Comparison of ENCODE assay signal across 19 mouse cellular contexts in genomic region chr16:35914301-35914700, GRCm38 (mm10). TPM values are rescaled to one million over a fixed set of nuclear protein-coding genes. Genes with fewer than 3 reads are reported as not detected.
DNase-seq lines count a peak whose midpoint lies in the region; ATAC-seq lines count a peak whose summit lies in the region.
"Had no signal": no experiment of that assay in that cellular context is flagged by ENCODE, and none has a peak within 500 bp of the region (broad histone marks: within the 10 kb centered on the region; RNA-seq: fewer than 3 reads in every experiment).

No protein-coding gene starts in this region.

- DNase-seq in kidney, adult 8-10 months: peak; percentile 31 to 44
- no peak for DNase-seq in forebrain, embryonic 14.5 days (ENCODE audit: low spot score)
- DNase-seq in left cerebral cortex, postnatal 25 days (ENCODE audit: low spot score in 2 of 2): no peak
- DNase-seq: adrenal gland, adult 8-10 months; adrenal gland, postnatal 36 days; cerebellum, adult 2 months; cerebellum, postnatal 10 days; embryo, embryonic 11 days; heart, adult 2 months had no signal

- H3K4me3 ChIP-seq in kidney, embryonic 14.5 days (ENCODE audit: low read length): no peak overlapping the region
- no peak overlapping the region for H3K4me3 ChIP-seq in intestine, embryonic 16.5 days (ENCODE audit: low read length)
- H3K4me3 ChIP-seq in stomach, embryonic 14.5 days (ENCODE audit: low read depth, low read length): no peak overlapping the region
- H3K4me3 ChIP-seq in forebrain, embryonic 14.5 days (ENCODE audit: low read depth, low read length): no peak overlapping the region
- H3K4me3 ChIP-seq: embryonic facial prominence, embryonic 15.5 days; erythroblast, embryonic 14.5 days; forebrain, embryonic 10.5 days; forebrain, embryonic 15.5 days; heart, adult 2 months; heart, embryonic 15.5 days; hindbrain, embryonic 15.5 days had no signal

- no peak overlapping the region for H3K27ac ChIP-seq in kidney, embryonic 14.5 days (ENCODE audit: low read depth, low read length)
- H3K27ac ChIP-seq in intestine, embryonic 16.5 days (ENCODE audit: low read length): 0 out of 2 replicates have a peak overlapping the region, but pooled peaks have one; percentile 43
- no peak overlapping the region for H3K27ac ChIP-seq in stomach, embryonic 14.5 days (ENCODE audit: low read length)
- H3K27ac ChIP-seq in forebrain, embryonic 14.5 days (ENCODE audit: low read depth, low read length): no peak overlapping the region
- H3K27ac ChIP-seq: embryonic facial prominence, embryonic 15.5 days; forebrain, embryonic 10.5 days; forebrain, embryonic 15.5 days; heart, adult 2 months; hindbrain, embryonic 15.5 days had no signal

- 70% methylated on average over 5 of the region's 5 CpGs for WGBS in kidney, embryonic 14.5 days
- 54% methylated on average over 5 of the region's 5 CpGs for WGBS in intestine, embryonic 16.5 days
- 61% methylated on average over 5 of the region's 5 CpGs for WGBS in stomach, embryonic 14.5 days
- 70% methylated on average over 5 of the region's 5 CpGs for WGBS in forebrain, embryonic 14.5 days

- intact Hi-C loops in left cerebral cortex, postnatal 25 days (cut with DNase I): loop anchor here (5.0 kb wide), 1 partner anchor 37 kb away; no protein-coding TSS in a partner anchor

- H3K9me3 ChIP-seq in kidney, embryonic 14.5 days (ENCODE audit: control insufficient read depth, low read length): peaks cover 4% of the 10 kb centered on the region; the same call in 1 of the 2 replicates
- no peaks in the 10 kb centered on the region for H3K9me3 ChIP-seq in intestine, embryonic 16.5 days (ENCODE audit: control insufficient read depth, low read length)
- H3K9me3 ChIP-seq in stomach, embryonic 14.5 days (ENCODE audit: control insufficient read depth, low read depth, low read length): no peaks in the 10 kb centered on the region
- no peaks in the 10 kb centered on the region for H3K9me3 ChIP-seq in forebrain, embryonic 14.5 days (replicated peaks; ENCODE audit: control insufficient read depth, low read length)
- H3K9me3 ChIP-seq: embryonic facial prominence, embryonic 15.5 days; forebrain, embryonic 15.5 days; heart, embryonic 15.5 days; hindbrain, embryonic 15.5 days had no signal

- no peaks in the 10 kb centered on the region for H3K4me1 ChIP-seq in kidney, embryonic 14.5 days (ENCODE audit: control insufficient read depth, insufficient read depth, low read length)
- no peaks in the 10 kb centered on the region for H3K4me1 ChIP-seq in intestine, embryonic 16.5 days (ENCODE audit: control insufficient read depth, insufficient read depth, low read length)
- no peaks in the 10 kb centered on the region for H3K4me1 ChIP-seq in stomach, embryonic 14.5 days (ENCODE audit: control insufficient read depth, insufficient read depth, low read length)
- H3K4me1 ChIP-seq in forebrain, embryonic 14.5 days (ENCODE audit: control insufficient read depth, insufficient read depth, low read length): no peaks in the 10 kb centered on the region
- H3K4me1 ChIP-seq: embryonic facial prominence, embryonic 15.5 days; forebrain, embryonic 10.5 days; forebrain, embryonic 15.5 days; hindbrain, embryonic 15.5 days had no signal

- no peaks in the 10 kb centered on the region for H3K36me3 ChIP-seq in kidney, embryonic 14.5 days (ENCODE audit: control insufficient read depth, insufficient read depth, low read length)
- H3K36me3 ChIP-seq in intestine, embryonic 16.5 days (ENCODE audit: control insufficient read depth, insufficient read depth, low read length): no peaks in the 10 kb centered on the region
- no peaks in the 10 kb centered on the region for H3K36me3 ChIP-seq in stomach, embryonic 14.5 days (ENCODE audit: control insufficient read depth, insufficient read depth, low read length)
- H3K36me3 ChIP-seq in forebrain, embryonic 14.5 days (ENCODE audit: control insufficient read depth, insufficient read depth, low read length): no peaks in the 10 kb centered on the region
- H3K36me3 ChIP-seq: embryonic facial prominence, embryonic 15.5 days; forebrain, embryonic 10.5 days; forebrain, embryonic 15.5 days; heart, embryonic 15.5 days; hindbrain, embryonic 15.5 days had no signal

- no peak overlapping the region for H3K9ac ChIP-seq in kidney, embryonic 14.5 days (ENCODE audit: low read depth, low read length)
- no peak overlapping the region for H3K9ac ChIP-seq in intestine, embryonic 16.5 days (ENCODE audit: low read depth, low read length)
- no peak overlapping the region for H3K9ac ChIP-seq in stomach, embryonic 14.5 days (replicated peaks; ENCODE audit: low read depth, low read length)
- no peak overlapping the region for H3K9ac ChIP-seq in forebrain, embryonic 14.5 days (ENCODE audit: low read length)
- H3K9ac ChIP-seq: embryonic facial prominence, embryonic 15.5 days; forebrain, embryonic 15.5 days; heart, embryonic 15.5 days; hindbrain, embryonic 15.5 days had no signal

- H3K4me2 ChIP-seq in kidney, embryonic 14.5 days (replicated peaks; ENCODE audit: low read depth, low read length): no peak overlapping the region
- no peak overlapping the region for H3K4me2 ChIP-seq in intestine, embryonic 16.5 days (ENCODE audit: low read depth, low read length)
- no peak overlapping the region for H3K4me2 ChIP-seq in stomach, embryonic 14.5 days (replicated peaks; ENCODE audit: low read depth, low read length)
- no peak overlapping the region for H3K4me2 ChIP-seq in forebrain, embryonic 14.5 days (ENCODE audit: low read length)
- H3K4me2 ChIP-seq: embryonic facial prominence, embryonic 15.5 days; forebrain, embryonic 15.5 days; heart, embryonic 11.5 days; heart, embryonic 15.5 days; hindbrain, embryonic 15.5 days had no signal

- ATAC-seq in kidney, embryonic 14.5 days (ENCODE audit: low FRiP score, low TSS enrichment): no peak
- ATAC-seq in intestine, embryonic 16.5 days: peak; percentile 67
- ATAC-seq in stomach, embryonic 14.5 days (ENCODE audit: insufficient number of reproducible peaks, insufficient read depth, low FRiP score, low read depth): 0 out of 2 replicates have a peak, but pooled peaks have one; percentile 33
- ATAC-seq in forebrain, embryonic 14.5 days: no peak
- ATAC-seq: forebrain, embryonic 15.5 days had no signal

- no peaks in the 10 kb centered on the region for H3K27me3 ChIP-seq in kidney, embryonic 14.5 days (ENCODE audit: control insufficient read depth, insufficient read depth, low read length)
- H3K27me3 ChIP-seq in intestine, embryonic 16.5 days (replicated peaks; ENCODE audit: control insufficient read depth, insufficient read depth, low read length): no peaks in the 10 kb centered on the region
- no peaks in the 10 kb centered on the region for H3K27me3 ChIP-seq in stomach, embryonic 14.5 days (ENCODE audit: control insufficient read depth, insufficient read depth, low read length)
- no peaks in the 10 kb centered on the region for H3K27me3 ChIP-seq in forebrain, embryonic 14.5 days (replicated peaks; ENCODE audit: control insufficient read depth, insufficient read depth, low read length)
- H3K27me3 ChIP-seq: embryonic facial prominence, embryonic 15.5 days; forebrain, embryonic 15.5 days; heart, embryonic 15.5 days; hindbrain, embryonic 15.5 days had no signal

RNA-seq across cellular contexts. Expression of gene Parp9, which starts 24.0 kb away (rescaled TPM):
- polyA plus RNA-seq in kidney, embryonic 14.5 days (2014; fragmentation: Nextera tagmentation; extraction: Ambion mirVana): 1.8 and 3.2 TPM in 2 replicates
- polyA plus RNA-seq in intestine, embryonic 16.5 days (2015; fragmentation: Nextera tagmentation; extraction: Ambion mirVana): 13.0 and 15.5 TPM in 2 replicates
- polyA plus RNA-seq in stomach, embryonic 14.5 days (2014; fragmentation: Nextera tagmentation; extraction: Ambion mirVana): 6.5 and 8.1 TPM in 2 replicates
- 2.5 and 3.1 TPM in 2 replicates for polyA plus RNA-seq in forebrain, embryonic 14.5 days (2014; fragmentation: Nextera tagmentation; extraction: Ambion mirVana)
- total RNA-seq in left cerebral cortex, postnatal 25 days (2021): 1 to 10 TPM; 2.6 TPM

RNA-seq across cellular contexts. Expression of gene Dtx3l, which starts 24.6 kb away (rescaled TPM):
- polyA plus RNA-seq in kidney, embryonic 14.5 days (2014; fragmentation: Nextera tagmentation; extraction: Ambion mirVana): 1.7 and 3.2 TPM in 2 replicates
- 8.5 and 9.2 TPM in 2 replicates for polyA plus RNA-seq in intestine, embryonic 16.5 days (2015; fragmentation: Nextera tagmentation; extraction: Ambion mirVana)
- 7.7 and 8.0 TPM in 2 replicates for polyA plus RNA-seq in stomach, embryonic 14.5 days (2014; fragmentation: Nextera tagmentation; extraction: Ambion mirVana)
- 1.9 and 2.3 TPM in 2 replicates for polyA plus RNA-seq in forebrain, embryonic 14.5 days (2014; fragmentation: Nextera tagmentation; extraction: Ambion mirVana)
- 1 to 10 TPM; 2.9 to 3.5 TPM for total RNA-seq in left cerebral cortex, postnatal 25 days (2021)

RNA-seq across cellular contexts. Expression of gene Parp14, which starts 43.0 kb away (rescaled TPM):
- polyA plus RNA-seq in kidney, embryonic 14.5 days (2014; fragmentation: Nextera tagmentation; extraction: Ambion mirVana): 0.36 and 0.81 TPM in 2 replicates
- 2.2 TPM in 2 replicates for polyA plus RNA-seq in intestine, embryonic 16.5 days (2015; fragmentation: Nextera tagmentation; extraction: Ambion mirVana)
- polyA plus RNA-seq in stomach, embryonic 14.5 days (2014; fragmentation: Nextera tagmentation; extraction: Ambion mirVana): 1.2 and 1.6 TPM in 2 replicates
- polyA plus RNA-seq in forebrain, embryonic 14.5 days (2014; fragmentation: Nextera tagmentation; extraction: Ambion mirVana): 0.16 and 0.25 TPM in 2 replicates
- 1 to 10 TPM; 1.1 to 1.4 TPM for total RNA-seq in left cerebral cortex, postnatal 25 days (2021)

Comparison
In these comparisons a context has a peak if more than half of its experiments do, and no peak if none do; other contexts are left out.
1. DNase-seq: peak in kidney, adult 8-10 months (2 of 2); none in forebrain, embryonic 14.5 days (single experiment) and left cerebral cortex, postnatal 25 days (0 of 2).
2. ATAC-seq: peak in intestine, embryonic 16.5 days (single experiment) and stomach, embryonic 14.5 days (single experiment); none in kidney, embryonic 14.5 days (single experiment) and forebrain, embryonic 14.5 days (single experiment).